Mouse (Mus musculus) cerebellum, adult 2 months (tissue): ENCODE measurements around the gene Wbp2nl. TPM values are rescaled to one million over a fixed set of nuclear protein-coding genes. Genes with fewer than 3 reads are reported as not detected.
"Not testable (repeated sequence)": the region's sequence is repeated elsewhere in the genome, so short reads cannot be mapped to it uniquely, and the experiment has no call there.

Experiments used
- DNase-seq, 2 experiments: peaks; one replicate each; pipeline ENCODE4 v3.0.0; 2021
- H3K27ac ChIP-seq: fragments of 200-500 bp; 2 replicates; pipeline ENCODE4 v1.5.1; 2012; ENCODE audit warnings: low read length, control low read depth, inconsistent platforms; ENCODE audit not compliant: insufficient read depth
- H3K27me3 ChIP-seq: fragments of 200-500 bp; 2 replicates; pipeline ENCODE4 v1.6.1; 2012; ENCODE audit warnings: inconsistent platforms, mild to moderate bottlenecking, low read length, moderate library complexity; ENCODE audit not compliant: control insufficient read depth, insufficient read depth
- H3K4me1 ChIP-seq: fragments of 200-500 bp; 2 replicates; pipeline ENCODE4 v1.6.1; 2011; ENCODE audit warnings: low read length; ENCODE audit not compliant: control insufficient read depth, insufficient read depth
- H3K4me3 ChIP-seq: fragments of 200-500 bp; replicated peaks from 2 replicates; pipeline ENCODE3; 2011; ENCODE audit warnings: mild to moderate bottlenecking, low read depth, low read length, control low read depth; ENCODE audit not compliant: insufficient read depth
- CTCF ChIP-seq: fragments of 200-500 bp; IDR thresholded peaks from 2 replicates; pipeline ENCODE4 v1.5.1; 2011; ENCODE audit warnings: low read depth, mild to moderate bottlenecking, control low read depth, low read length, moderate library complexity, borderline replicate concordance; ENCODE audit not compliant: insufficient read depth
- POLR2A ChIP-seq: fragments of 200-500 bp; IDR thresholded peaks from 2 replicates; pipeline ENCODE4 v1.6.1; 2011; ENCODE audit warnings: low read length, control low read depth, borderline replicate concordance; ENCODE audit not compliant: insufficient read depth
- WGBS: fragments of 180-500 bp; shearing (Covaris S2); methylation state at CpG from one replicate; pipeline ENCODE4 v1.1.7; 2018; 5-methylcytosine and 5-hydroxymethylcytosine counted together
- polyA plus RNA-seq: library from polyadenylated mRNA; depleted of rRNA; stranded (reverse); fragments of >200 nt; gene quantifications from 2 replicates; pipeline ENCODE4 v1.2.3, GENCODE M21; 2012; rRNA removed

Gene Wbp2nl
- polyA plus RNA-seq, 1 experiment = not detected

GRCm38 (mm10) chr15:82353078-82353744 is 54.5 kb downstream of the Wbp2nl start:
- WGBS = 17% methylated on average over 14 of the region's 14 CpGs
- Histone ChIP-seq H3K4me1 (peaks cover 4% of the 10 kb centered on the region; the same call in 1 of the 2 replicates), H3K27ac (peak overlapping the region; percentile 90), H3K27me3 (no peaks in the 10 kb centered on the region), H3K4me3 (peak overlapping the region; percentile 92)
- no peak for DNase-seq
- TF ChIP-seq POLR2A = no peak
- no peak for TF ChIP-seq CTCF

DNA sequence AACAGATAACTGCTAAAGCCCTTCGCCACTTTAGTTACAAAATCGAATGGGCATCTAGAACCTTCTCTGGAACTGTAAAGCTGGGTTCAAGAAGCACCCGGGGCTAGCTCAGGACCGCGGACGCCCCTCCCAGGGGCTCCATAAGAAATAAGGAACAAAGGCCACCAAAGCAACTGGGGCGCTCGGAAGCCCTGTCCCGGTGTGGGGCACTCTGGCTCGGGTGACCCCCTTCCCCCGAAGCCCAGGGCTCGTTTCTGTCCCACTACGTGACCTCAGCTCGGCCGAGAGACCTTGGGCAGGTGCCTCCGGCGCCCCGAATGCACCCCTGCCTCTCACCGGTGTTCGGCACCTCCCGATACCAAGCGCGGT is 55.0 kb downstream of the Wbp2nl start:
- H3K27me3 ChIP-seq = no peaks in the 10 kb centered on the region
- no peak for DNase-seq
- under 1% methylated on average over 23 of the region's 23 CpGs for WGBS
- H3K27ac ChIP-seq = peak overlapping the region; percentile 90
- peak overlapping the region; percentile 92 for H3K4me3 ChIP-seq
- H3K4me1 ChIP-seq = peaks cover 4% of the 10 kb centered on the region; the same call in 1 of the 2 replicates
- TF ChIP-seq POLR2A (no peak), CTCF (no peak)

DNA sequence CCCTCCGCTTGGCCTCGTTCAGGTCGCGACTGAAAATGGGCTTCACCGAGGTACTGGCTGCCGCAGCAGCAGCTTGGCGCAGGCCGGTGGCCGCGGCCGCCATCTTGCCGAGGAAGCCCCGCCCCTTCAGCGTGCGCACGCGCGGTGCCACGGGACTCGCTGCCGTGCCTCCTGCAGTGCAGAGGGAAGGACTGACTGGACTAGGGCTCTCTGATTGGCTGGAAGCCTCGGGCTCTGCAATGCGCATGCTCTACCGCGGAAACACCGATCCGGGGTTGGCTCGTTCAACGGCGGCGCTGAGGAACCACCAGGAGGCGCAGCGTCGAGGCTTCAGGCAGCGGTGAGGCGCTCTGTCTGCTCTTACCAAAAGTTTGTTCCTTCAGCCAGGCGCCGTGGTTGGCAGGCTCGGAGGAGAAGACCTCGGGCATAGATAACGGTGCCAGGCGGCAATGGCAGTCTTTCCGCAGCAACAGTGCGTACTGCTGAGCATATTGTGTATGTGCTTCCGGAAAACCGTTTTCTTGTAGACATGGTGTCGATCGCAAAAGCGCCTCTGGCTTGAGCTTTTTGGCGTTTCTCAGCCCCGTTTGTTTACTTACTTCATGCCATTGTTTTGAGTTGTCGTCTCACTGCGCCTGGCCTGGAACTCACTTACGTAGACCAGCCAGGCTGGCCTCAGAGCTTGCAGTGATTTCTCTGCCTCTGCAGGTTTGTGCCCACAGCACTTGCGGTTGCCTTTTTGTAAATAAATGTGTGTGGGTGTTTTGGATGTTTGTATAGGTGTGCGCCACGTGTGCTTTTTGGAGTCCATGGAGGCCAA is 55.6 kb downstream of the Wbp2nl start, which contains the start of gene Ndufa6:
Gene Ndufa6 (minus strand): TSS at position 197 of the 820 bp plus-strand sequence.
- peak; percentile 97 to 99 for DNase-seq
- no peaks in the 10 kb centered on the region for H3K27me3 ChIP-seq
- 2% methylated on average over 57 of the region's 57 CpGs for WGBS
- H3K27ac ChIP-seq = peak within 1 kb of the TSS; percentile 90
- H3K4me1 ChIP-seq = peaks cover 4% of the 10 kb centered on the region; the same call in 1 of the 2 replicates
- TF ChIP-seq CTCF (peak; percentile 83), POLR2A (peak; percentile 98)
- peak within 1 kb of the TSS; percentile 92 for H3K4me3 ChIP-seq

- no peaks in the 10 kb centered on the region for H3K27me3 ChIP-seq
- DNase-seq = no peak
- WGBS = 40% methylated on average over 22 of the region's 22 CpGs
- H3K4me1 ChIP-seq = no peaks in the 10 kb centered on the region
- TF ChIP-seq CTCF = no peak
- TF ChIP-seq POLR2A = no peak
- no peak overlapping the region for H3K27ac ChIP-seq
- H3K4me3 ChIP-seq = no peak overlapping the region
Measured at GRCm38 (mm10) chr15:82358431-82359260, 59.9 kb downstream of the Wbp2nl start.

GRCm38 (mm10) chr15:82361459-82362018 is 62.8 kb downstream of the Wbp2nl start:
- TF ChIP-seq CTCF = peak; percentile 32
- TF ChIP-seq POLR2A = no peak
- WGBS = 46% methylated on average over 11 of the region's 11 CpGs
- no peaks in the 10 kb centered on the region for H3K27me3 ChIP-seq
- DNase-seq = no peak
- no peak overlapping the region for H3K4me3 ChIP-seq
- H3K27ac ChIP-seq = no peak overlapping the region
- no peaks in the 10 kb centered on the region for H3K4me1 ChIP-seq

GRCm38 (mm10) chr15:82362234-82362633 is 63.5 kb downstream of the Wbp2nl start:
- no peaks in the 10 kb centered on the region for H3K27me3 ChIP-seq
- 90% methylated on average over 4 of the region's 4 CpGs for WGBS
- no peak for TF ChIP-seq CTCF
- TF ChIP-seq POLR2A = no peak
- no peak overlapping the region for H3K27ac ChIP-seq
- DNase-seq = no peak
- no peak overlapping the region for H3K4me3 ChIP-seq
- H3K4me1 ChIP-seq = no peaks in the 10 kb centered on the region

GRCm38 (mm10) chr15:82363801-82364200 is 65.0 kb downstream of the Wbp2nl start:
- WGBS = 73% methylated on average over 9 of the region's 12 CpGs
- not testable (repeated sequence) for DNase-seq, H3K4me1 ChIP-seq, H3K27ac ChIP-seq, H3K27me3 ChIP-seq, H3K4me3 ChIP-seq

Other genes starting within 250 kb of the Wbp2nl start
- gene 4930407I10Rik, start 239.8 kb upstream of the Wbp2nl start, polyA plus RNA-seq = not detected in 2 replicates
- gene Mei1, start 229.0 kb upstream of the Wbp2nl start, polyA plus RNA-seq = 0.06 and 0.13 TPM in 2 replicates
- gene Ccdc134, start 171.0 kb upstream of the Wbp2nl start, polyA plus RNA-seq = 15.4 and 15.5 TPM in 2 replicates
- gene Srebf2, start 151.8 kb upstream of the Wbp2nl start, polyA plus RNA-seq = 104 and 105 TPM in 2 replicates
- 65.4 and 69.9 TPM in 2 replicates for gene Shisa8, start 86.1 kb upstream of the Wbp2nl start, polyA plus RNA-seq
- 0.89 and 0.93 TPM in 2 replicates for gene Tnfrsf13c, start 74.6 kb upstream of the Wbp2nl start, polyA plus RNA-seq
- 3.2 and 3.6 TPM in 2 replicates for gene Cenpm, start 54.2 kb upstream of the Wbp2nl start, polyA plus RNA-seq
- gene 1500009C09Rik, start 46.6 kb upstream of the Wbp2nl start, polyA plus RNA-seq = 195 and 218 TPM in 2 replicates
- 306 and 367 TPM in 2 replicates for gene Sept3, start 24.1 kb upstream of the Wbp2nl start, polyA plus RNA-seq
- gene Naga, start 40.0 kb downstream of the Wbp2nl start, polyA plus RNA-seq = 63.0 and 75.2 TPM in 2 replicates
- gene Pheta2, start 40.0 kb downstream of the Wbp2nl start, polyA plus RNA-seq = 0.13 and 0.16 TPM in 2 replicates
- 309 and 332 TPM in 2 replicates for gene Smdt1, start 40.0 kb downstream of the Wbp2nl start, polyA plus RNA-seq
- 608 and 627 TPM in 2 replicates for gene Ndufa6, start 55.4 kb downstream of the Wbp2nl start, polyA plus RNA-seq
- gene Cyp2d22, start 81.3 kb downstream of the Wbp2nl start, polyA plus RNA-seq = 64.2 and 65.4 TPM in 2 replicates
- not detected in 2 replicates for gene Cyp2d11, start 95.1 kb downstream of the Wbp2nl start, polyA plus RNA-seq
- not detected in 2 replicates for gene Cyp2d10, start 108.2 kb downstream of the Wbp2nl start, polyA plus RNA-seq
- not detected in 2 replicates for gene Cyp2d9, start 134.5 kb downstream of the Wbp2nl start, polyA plus RNA-seq